Mouse (Mus musculus) testis, adult 2 months (tissue): ENCODE measurements around the gene Ndufb2.

Experiments
- CTCF ChIP-seq: fragments of 200-500 bp; IDR thresholded peaks from 2 replicates; pipeline ENCODE4 v1.5.1; 2012; ENCODE audit warnings: low read depth, mild to moderate bottlenecking, inconsistent platforms, low read length, moderate library complexity; ENCODE audit not compliant: control insufficient read depth, insufficient read depth, insufficient replicate concordance
- POLR2A ChIP-seq: fragments of 200-500 bp; IDR thresholded peaks from 2 replicates; pipeline ENCODE4 v1.6.1; 2012; ENCODE audit warnings: low read depth, mild to moderate bottlenecking, inconsistent platforms, low read length, moderate library complexity; ENCODE audit not compliant: control insufficient read depth

DNA sequence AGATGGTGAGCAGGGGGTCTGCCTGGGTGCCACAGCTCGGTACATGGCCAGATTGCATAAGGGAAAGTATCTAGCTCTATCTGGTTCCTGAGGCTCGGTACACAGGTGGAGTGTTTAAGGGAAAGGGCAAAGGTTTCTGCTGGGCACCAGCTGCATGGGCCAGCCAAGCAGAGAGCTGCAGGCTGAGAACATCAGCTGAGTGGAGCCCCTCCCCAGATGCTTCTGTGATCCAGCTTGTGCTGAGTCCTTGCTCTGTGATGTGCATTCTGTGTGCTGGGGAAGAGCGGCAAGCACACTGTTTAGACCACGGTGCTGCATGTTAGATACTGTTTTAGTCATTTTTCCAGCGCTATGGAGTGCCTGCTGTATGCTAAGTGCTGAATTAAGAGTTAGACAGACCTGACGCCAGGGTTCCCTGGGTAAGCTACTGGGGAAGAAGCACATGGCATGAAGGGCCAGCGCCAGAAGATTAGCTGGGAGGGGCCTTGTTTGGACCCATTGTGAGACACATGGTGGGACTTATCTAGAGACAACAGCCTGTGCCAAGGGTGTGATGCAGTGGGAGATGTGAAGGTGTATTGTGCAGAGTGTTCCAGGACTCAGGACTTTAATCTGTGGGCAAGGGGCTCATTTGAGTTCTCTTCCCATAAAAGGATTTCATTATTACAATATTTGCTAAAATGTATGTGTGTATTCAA lies 11.1 kb upstream of the Ndufb2 start:
- TF ChIP-seq CTCF, result no peak
- TF ChIP-seq POLR2A, result no peak
